Mouse (Mus musculus): Measurements from ENCODE around the gene Ptprn2. TPM values are rescaled to one million over a fixed set of nuclear protein-coding genes. Genes with fewer than 3 reads are reported as not detected.

The Ptprn2 gene
- total RNA-seq, 2 experiments from 2014 or later: 280 to 289 TPM

DNA sequence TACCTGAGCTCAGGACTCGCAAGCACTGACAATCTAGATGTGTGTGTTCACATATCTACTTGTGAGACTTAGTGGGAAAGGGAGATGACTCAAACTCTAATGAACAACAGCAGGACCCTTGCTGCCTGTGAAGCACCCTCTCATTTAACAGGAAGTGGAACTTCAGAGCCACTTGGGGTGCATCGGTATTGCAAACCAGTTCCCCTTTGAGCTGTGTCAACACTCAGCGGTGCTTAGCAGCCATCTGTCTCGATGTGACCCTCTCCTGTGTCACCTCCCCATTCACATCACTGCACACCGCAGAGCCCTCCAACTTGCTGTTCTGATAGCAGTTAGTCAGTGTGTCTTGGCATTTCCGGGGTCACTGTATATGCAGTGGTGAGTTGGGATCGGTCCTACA, 592.1 kb downstream of the Ptprn2 start:
- Histone ChIP-seq H3K4me3 (no peak overlapping the region), H3K27ac (no peak overlapping the region)
- DNase-seq (ENCODE audit: low spot score in 2 of 2): peak in 1 of 2 experiments; percentile 0
- TF ChIP-seq CTCF (conservative IDR thresholded peaks at IDR 0.05): no peak

DNA sequence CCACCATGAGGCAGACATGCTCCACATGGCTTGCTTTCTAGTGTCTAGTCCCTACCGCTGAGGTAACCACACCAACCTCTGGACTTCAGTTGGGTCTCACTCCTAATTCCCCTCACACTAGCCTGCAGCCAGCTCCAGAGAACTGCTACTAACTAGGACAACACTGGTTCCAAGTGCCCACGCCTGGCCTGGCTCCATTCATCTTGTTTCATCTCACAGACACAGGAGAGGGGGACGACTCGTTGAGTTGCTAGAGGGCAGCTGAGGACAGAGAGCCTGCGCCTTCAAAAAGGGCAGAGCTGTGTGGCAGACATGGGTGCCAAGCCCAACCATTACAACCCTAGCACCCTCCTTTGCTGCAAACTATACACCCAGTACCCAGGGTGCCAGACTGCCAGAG, 593.4 kb downstream of the Ptprn2 start:
- no peak overlapping the region for H3K27ac ChIP-seq
- H3K4me3 ChIP-seq: no peak overlapping the region
- DNase-seq (ENCODE audit: low spot score in 2 of 2): peak in 1 of 2 experiments; percentile 7
- TF ChIP-seq CTCF (conservative IDR thresholded peaks at IDR 0.05): no peak

DNA sequence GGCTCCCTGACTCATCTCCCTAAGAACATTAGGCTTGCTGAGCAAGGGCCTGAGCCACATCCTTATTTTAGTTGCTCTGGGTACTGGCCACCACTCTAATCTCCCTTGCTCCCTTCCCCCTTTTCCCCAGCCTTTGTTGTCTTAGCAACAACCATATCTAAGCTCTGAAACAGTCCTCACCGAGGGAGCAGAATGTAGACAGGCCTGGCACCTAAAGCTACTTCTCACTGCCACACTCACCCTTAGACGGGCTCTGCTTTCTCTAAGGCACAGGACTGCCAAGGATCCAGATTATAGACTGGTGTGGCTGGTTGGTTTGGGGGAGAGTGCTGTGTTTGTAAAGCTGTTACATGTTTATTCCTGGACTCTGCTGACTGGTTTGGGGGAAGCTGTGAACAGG, 594.2 kb downstream of the Ptprn2 start:
- no peak for TF ChIP-seq CTCF (conservative IDR thresholded peaks at IDR 0.05)
- DNase-seq (ENCODE audit: low spot score in 2 of 2): peak in 1 of 2 experiments; percentile 6
- Histone ChIP-seq H3K4me3 (no peak overlapping the region), H3K27ac (no peak overlapping the region)

DNA sequence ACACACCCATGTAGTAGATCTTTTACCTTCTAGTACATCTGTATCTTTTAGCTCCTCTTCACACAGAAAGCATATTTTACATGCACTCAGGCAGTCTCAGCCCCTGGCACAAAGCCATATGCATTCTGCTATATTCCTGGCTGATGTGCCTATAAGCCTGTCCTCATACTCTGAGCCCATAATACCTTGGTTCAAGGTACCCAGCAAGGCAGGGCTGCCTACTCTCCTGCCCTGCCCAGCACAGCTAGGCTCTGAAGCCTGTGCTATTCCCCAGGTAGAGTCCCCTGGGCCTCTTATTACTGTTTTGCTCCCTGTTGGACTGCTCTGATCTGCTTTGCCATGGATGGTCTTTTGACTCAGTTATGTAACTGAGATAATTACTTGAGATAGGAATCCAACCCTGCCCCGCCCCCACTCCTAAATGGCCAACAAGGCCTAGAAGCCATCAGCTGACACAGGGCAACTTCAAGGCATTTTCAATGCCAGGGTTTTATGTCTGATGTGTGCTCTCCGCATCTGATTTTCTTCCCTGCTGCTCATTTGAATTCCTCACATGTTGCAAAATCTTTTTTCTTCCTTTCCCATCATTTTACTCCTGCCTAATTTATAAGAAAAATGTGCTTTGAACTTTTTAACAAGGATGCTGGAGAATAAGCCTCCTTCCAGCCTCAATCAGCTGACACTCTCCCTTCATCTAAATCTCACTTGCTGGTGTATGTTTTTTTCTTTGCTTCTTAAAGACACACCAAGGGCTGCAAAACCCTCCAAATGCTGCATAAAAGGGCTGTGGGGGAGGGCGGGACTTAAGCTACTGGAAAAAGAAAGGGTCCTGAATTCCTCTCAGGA, 598.6 kb downstream of the Ptprn2 start:
- Histone ChIP-seq H3K4me3 (no peak overlapping the region), H3K27ac (peak overlapping the region; percentile 15; the same call in 1 of the 2 replicates)
- TF ChIP-seq CTCF (conservative IDR thresholded peaks at IDR 0.05): no peak
- DNase-seq (ENCODE audit: low spot score in 2 of 2): peak in 1 of 2 experiments; percentile 9

DNA sequence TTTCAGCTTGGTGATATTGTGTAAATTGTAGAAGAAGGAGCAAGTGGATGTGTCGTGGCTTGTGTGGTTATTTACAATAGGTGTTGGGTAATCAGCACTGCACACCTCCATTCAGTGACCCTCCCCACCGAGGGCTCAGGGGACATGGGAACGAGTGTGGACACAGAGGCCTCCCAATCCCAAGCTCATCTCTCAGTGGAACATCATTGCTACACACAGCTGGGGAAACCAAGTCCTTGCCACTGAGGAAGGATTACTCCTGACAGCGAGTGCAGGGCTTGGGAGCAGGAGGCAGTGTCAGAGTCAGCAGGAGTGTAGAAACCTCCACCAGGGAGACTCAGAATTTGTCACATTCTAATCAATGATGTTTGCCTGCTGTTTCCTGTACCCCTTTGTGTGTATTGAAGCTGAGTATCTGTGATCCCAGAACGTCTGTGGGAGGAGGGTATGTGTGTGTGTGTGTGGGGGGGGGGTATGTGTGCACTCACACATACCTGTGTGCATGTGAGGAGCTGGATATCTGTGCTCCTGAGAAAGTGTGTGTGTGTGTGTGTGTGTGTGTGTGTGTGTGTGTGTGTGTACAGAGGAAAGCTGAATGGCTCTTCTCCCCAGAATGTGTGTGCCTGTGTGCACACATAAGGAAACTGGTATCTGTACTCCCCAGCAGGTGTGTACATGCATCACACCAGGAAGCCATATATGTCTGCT, 599.3 kb downstream of the Ptprn2 start:
- TF ChIP-seq CTCF (conservative IDR thresholded peaks at IDR 0.05): no peak
- Histone ChIP-seq H3K27ac (no peak overlapping the region; the same call in 1 of the 2 replicates), H3K4me3 (no peak overlapping the region)

DNA sequence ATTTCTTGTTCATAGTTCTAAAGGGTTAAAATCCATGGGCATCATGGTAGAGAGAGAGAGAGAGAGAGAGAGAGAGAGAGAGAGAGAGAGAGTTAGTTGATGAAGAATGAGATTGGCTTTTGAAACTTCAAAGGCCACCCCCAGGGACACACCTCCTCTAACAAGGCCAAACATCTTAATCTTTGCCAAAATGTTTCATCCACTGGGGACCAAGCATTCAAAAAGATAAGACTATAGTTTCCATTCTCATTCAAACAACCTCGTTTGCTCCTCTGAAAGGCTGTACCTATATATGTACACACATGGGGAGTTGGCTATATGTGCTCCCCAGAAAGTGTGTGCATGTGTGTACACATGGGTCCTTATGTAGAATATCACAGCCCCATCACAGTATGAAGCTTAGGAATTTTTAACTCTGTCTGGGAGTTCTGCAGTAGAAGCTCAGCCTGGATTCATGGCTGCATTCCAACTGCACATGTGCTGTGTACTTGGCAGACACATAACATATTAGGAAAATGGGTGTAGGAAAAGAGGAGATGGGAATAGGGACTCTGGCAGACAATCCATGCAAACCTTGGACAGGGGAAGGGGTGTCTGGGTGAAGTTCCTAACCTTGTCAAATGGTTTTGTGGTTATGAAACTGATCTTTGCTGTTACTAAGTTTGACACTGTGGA, 600.3 kb downstream of the Ptprn2 start:
- DNase-seq (ENCODE audit: low spot score in 2 of 2): peak; percentile 73 to 77
- Histone ChIP-seq H3K27ac (0 out of 2 replicates have a peak overlapping the region, but pooled peaks have one; percentile 25), H3K4me3 (no peak overlapping the region)
- no peak for TF ChIP-seq CTCF (conservative IDR thresholded peaks at IDR 0.05)

More for the DNA sequence above, 599.3 kb downstream of the Ptprn2 start:
- peak in 1 of 2 experiments; percentile 5 for DNase-seq (ENCODE audit: low spot score in 2 of 2)

DNA sequence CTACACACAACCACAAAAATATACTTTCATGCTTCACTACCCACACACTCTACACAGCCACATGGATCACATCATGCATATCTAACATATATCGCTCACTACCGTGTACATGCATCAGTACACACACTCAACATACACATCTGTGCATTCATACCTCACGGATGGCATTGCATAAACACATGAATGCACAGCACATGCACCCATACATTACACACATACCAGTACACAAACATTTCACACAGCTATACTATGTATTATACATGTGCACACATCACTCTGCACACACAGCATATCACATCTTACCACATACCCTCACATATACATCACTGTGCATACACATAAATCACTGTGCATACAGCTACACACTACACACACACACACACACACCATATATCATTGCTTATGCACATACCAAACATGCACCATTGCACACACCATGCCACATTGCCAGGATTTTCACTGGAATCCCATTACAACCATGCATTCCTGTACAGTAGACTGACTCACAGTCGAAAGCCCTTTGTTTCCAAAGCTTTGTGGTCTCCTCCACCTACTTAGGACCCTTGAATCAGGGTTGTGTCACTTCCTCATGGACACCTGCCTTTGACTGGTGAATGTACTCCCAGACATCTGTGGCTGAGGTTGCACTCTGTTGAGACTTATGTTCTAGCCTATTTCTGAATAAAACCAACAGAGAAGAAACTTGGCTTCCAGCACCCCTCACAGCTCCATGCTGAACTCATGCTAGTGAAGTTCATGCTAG, 607.0 kb downstream of the Ptprn2 start:
- DNase-seq (ENCODE audit: low spot score in 2 of 2): no peak
- H3K4me3 ChIP-seq: no peak overlapping the region
- H3K27ac ChIP-seq: no peak overlapping the region
- TF ChIP-seq CTCF (conservative IDR thresholded peaks at IDR 0.05): no peak

DNA sequence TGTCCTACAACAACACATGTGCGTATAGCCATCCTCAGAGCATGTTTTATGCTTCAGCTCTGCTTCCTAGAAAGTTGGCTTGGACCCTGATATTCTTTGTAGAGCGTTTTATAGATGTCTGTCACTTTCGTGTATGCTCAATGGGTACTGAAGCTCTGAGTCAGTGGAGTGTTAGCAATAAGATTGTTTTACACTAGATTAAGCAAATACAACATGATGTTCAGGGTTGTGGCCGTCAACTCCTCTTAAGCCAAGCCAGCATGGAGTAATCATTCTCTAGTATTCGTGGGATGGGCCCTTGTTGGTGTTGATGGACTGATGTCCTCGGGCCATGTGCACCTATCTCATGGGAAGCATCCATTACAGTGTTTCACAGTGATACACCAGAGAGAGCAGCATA, 610.4 kb downstream of the Ptprn2 start:
- H3K4me3 ChIP-seq: no peak overlapping the region
- no peak for DNase-seq (ENCODE audit: low spot score in 2 of 2)
- no peak overlapping the region for H3K27ac ChIP-seq
- no peak for TF ChIP-seq CTCF (conservative IDR thresholded peaks at IDR 0.05)

DNA sequence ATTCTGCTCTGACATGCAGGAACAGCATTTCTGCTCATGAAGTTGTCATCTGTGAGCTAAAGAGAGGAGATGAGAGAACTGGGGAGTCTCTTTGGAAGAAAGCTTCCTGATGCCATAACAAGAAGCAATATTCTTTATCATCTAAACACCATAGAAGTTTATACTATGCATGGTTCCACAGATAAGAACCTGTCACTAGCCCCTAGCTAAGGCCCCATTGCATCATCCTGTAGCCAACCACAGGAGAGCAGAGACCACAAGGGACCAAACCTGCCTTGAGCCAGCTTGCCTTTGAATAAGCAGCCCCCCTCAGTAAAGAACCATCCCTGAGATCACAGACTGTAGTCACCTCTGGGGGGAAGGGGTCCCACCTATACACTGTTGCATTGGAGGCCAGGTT, 612.8 kb downstream of the Ptprn2 start:
- H3K27ac ChIP-seq: no peak overlapping the region
- DNase-seq (ENCODE audit: low spot score in 2 of 2): no peak

DNA sequence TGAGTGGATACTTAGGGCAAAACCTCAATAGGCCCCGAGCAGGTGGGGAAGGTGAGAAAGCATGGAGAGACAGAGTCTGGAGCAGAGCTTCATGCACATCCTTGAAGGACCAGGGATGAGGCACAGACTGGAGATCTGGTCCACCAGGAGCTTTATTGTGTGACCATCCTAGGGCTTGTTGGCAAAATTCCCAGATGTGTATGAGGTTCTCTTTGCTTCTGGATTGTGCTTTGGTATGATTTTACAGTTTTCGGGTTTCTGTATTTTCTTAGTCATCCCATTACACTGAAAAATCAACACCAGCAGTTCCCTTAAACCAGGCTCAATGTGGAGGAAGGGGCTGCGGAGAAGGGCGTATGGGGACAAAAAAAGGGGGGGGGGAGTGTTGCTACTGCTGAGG, 621.2 kb downstream of the Ptprn2 start:
- no peak for TF ChIP-seq CTCF (conservative IDR thresholded peaks at IDR 0.05)
- peak overlapping the region; percentile 64 for H3K27ac ChIP-seq
- peak overlapping the region; percentile 36; the same call in 1 of the 2 replicates for H3K4me3 ChIP-seq
- DNase-seq (ENCODE audit: low spot score in 2 of 2): no peak

More for the DNA sequence above, 612.8 kb downstream of the Ptprn2 start:
- H3K4me3 ChIP-seq: no peak overlapping the region
- TF ChIP-seq CTCF (conservative IDR thresholded peaks at IDR 0.05): no peak

DNA sequence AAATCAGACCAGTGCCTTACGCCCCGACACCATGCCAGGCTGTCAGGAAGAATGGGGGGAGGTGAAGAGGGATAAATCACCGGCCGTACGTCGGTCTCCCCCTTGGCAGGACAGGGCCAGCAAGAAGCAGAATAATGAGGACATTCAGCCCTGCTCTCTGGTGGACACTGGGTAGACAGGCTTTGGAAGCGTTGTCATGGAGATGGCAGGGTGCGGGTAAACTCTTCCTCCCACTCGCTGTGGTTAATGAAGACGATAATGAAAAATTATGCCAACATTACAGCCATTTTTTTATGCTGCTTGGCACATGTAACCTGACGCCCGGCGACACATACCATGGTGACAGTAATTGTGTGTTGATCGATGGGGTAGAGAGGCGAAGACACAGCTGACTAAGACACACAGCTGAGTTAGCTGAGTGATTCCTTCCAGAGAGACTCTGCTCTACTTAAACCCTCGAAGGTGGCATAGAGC, 621.7 kb downstream of the Ptprn2 start:
- Histone ChIP-seq H3K4me3 (peak overlapping the region; percentile 36), H3K27ac (peak overlapping the region; percentile 64)
- peak; percentile 38 for TF ChIP-seq CTCF (conservative IDR thresholded peaks at IDR 0.05)
- DNase-seq (ENCODE audit: low spot score in 2 of 2): peak; percentile 54 to 72

DNA sequence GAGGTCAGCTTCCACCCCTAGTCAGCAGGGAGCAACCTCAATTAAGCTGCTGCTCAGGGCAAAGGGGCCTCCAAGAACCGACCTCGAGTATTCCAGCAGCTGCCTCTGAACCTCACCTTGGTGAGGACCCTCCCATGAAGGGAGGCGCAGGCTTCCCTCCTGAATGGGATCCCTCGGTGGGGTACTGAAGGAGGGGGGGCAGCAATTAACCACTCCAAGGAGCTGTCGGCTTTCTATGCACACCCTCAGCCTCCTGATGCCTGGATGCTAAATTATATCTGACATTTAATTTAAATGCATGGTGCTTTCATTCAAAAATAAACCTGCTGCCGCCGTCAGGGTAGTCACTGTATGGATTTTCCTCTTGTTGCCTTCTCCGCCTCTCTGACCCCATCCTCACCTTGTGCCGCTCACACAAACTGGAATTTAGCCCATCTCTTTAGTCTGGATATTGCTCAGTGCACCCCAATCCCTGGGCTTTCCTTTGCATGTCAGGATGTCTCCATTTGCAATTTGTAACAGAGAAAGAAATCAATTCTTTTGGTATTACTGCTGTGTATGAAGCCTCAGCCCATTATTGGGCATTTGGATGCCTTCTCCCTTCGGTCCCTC, 629.8 kb downstream of the Ptprn2 start:
- TF ChIP-seq CTCF (conservative IDR thresholded peaks at IDR 0.05): no peak
- Histone ChIP-seq H3K27ac (no peak overlapping the region), H3K4me3 (no peak overlapping the region)
- no peak for DNase-seq (ENCODE audit: low spot score in 2 of 2)
